Mouse (Mus musculus) liver, embryonic 12.5 days (tissue): Measurements from ENCODE around the gene Sap30l. TPM values are rescaled to one million over a fixed set of nuclear protein-coding genes. Genes with fewer than 3 reads are reported as not detected.
"Not testable (repeated sequence)": the region's sequence is repeated elsewhere in the genome, so short reads cannot be mapped to it uniquely, and the experiment has no call there.

Source experiments
- ATAC-seq: fragments of 200-750 bp; cut with Nextera tagmentation; 2 replicates; pipeline ENCODE4 v1.8.0; 2017; ENCODE audit warnings: moderate number of reproducible peaks, mild to moderate bottlenecking, moderate library complexity
- H3K27ac ChIP-seq: fragments of 300-500 bp; sonication (generic); 2 replicates; pipeline ENCODE4 v1.5.1; 2016; ENCODE audit warnings: mild to moderate bottlenecking
- H3K27me3 ChIP-seq: fragments of 300-500 bp; sonication (generic); replicated peaks from 2 replicates; pipeline ENCODE4 v1.6.1; 2016; ENCODE audit warnings: mild to moderate bottlenecking, moderate library complexity
- H3K36me3 ChIP-seq: fragments of 300-500 bp; sonication (generic); 2 replicates; pipeline ENCODE4 v1.6.1; 2016; ENCODE audit warnings: mild to moderate bottlenecking, moderate library complexity
- H3K4me1 ChIP-seq: fragments of 300-500 bp; sonication (generic); 2 replicates; pipeline ENCODE4 v1.6.1; 2016
- H3K4me2 ChIP-seq: fragments of 300-500 bp; sonication (generic); 2 replicates; pipeline ENCODE4 v1.6.1; 2016; ENCODE audit warnings: mild to moderate bottlenecking, moderate library complexity
- H3K4me3 ChIP-seq: fragments of 300-500 bp; sonication (generic); 2 replicates; pipeline ENCODE4 v1.5.1; 2016; ENCODE audit warnings: mild to moderate bottlenecking, moderate library complexity
- H3K9ac ChIP-seq: fragments of 300-500 bp; sonication (generic); 2 replicates; pipeline ENCODE4 v1.6.1; 2016; ENCODE audit warnings: mild to moderate bottlenecking, moderate library complexity
- H3K9me3 ChIP-seq: fragments of 300-500 bp; sonication (generic); replicated peaks from 2 replicates; pipeline ENCODE4 v1.6.1; 2016; ENCODE audit warnings: mild to moderate bottlenecking, moderate library complexity
- WGBS: fragments of 180-500 bp; shearing (Covaris S2); methylation state at CpG from one replicate; pipeline ENCODE4 v1.1.7; 2016; ENCODE audit not compliant: insufficient replicate concordance; 5-methylcytosine and 5-hydroxymethylcytosine counted together
- polyA plus RNA-seq: library from polyadenylated mRNA; unstranded; fragments of >200 nt; fragmentation: Nextera tagmentation; extraction: Ambion mirVana; gene quantifications from 2 replicates; pipeline ENCODE4 v1.2.1, GENCODE M21; 2016

Gene Sap30l
- polyA plus RNA-seq, 1 experiment from 2014 or later, result 9.2 TPM

- ATAC-seq, H3K4me3 ChIP-seq, H3K4me1 ChIP-seq, H3K36me3 ChIP-seq, H3K9ac ChIP-seq, H3K9me3 ChIP-seq, H3K27ac ChIP-seq, H3K4me2 ChIP-seq: not testable (repeated sequence)
- H3K27me3 ChIP-seq, result peaks cover 58% of the 10 kb centered on the region
- WGBS, result 38% methylated on average over 11 of the region's 11 CpGs
Observed at GRCm38 (mm10) chr11:57825234-57825633, 23.8 kb downstream of the Sap30l start.

- no peak overlapping the region for H3K27ac ChIP-seq
- H3K4me1 ChIP-seq, result 0 out of 2 replicates have a peak, but pooled peaks cover 5% of the 10 kb centered on the region
- peak overlapping the region; percentile 29 for H3K4me3 ChIP-seq
- no peaks in the 10 kb centered on the region for H3K36me3 ChIP-seq
- no peaks in the 10 kb centered on the region for H3K9me3 ChIP-seq
- H3K9ac ChIP-seq, result 0 out of 2 replicates have a peak overlapping the region, but pooled peaks have one; percentile 2
- no peak for ATAC-seq
- peaks cover 79% of the 10 kb centered on the region for H3K27me3 ChIP-seq
- WGBS, result 5% methylated on average over 41 of the region's 41 CpGs
- peak overlapping the region; percentile 49 for H3K4me2 ChIP-seq
Observed at GRCm38 (mm10) chr11:57827048-57827914, 25.8 kb downstream of the Sap30l start.

GRCm38 (mm10) chr11:57827915-57828545, 26.6 kb downstream of the Sap30l start:
- H3K36me3 ChIP-seq, result no peaks in the 10 kb centered on the region
- H3K27ac ChIP-seq, result no peak overlapping the region
- 1% methylated on average over 33 of the region's 33 CpGs for WGBS
- 0 out of 2 replicates have a peak overlapping the region, but pooled peaks have one; percentile 2 for H3K9ac ChIP-seq
- H3K4me3 ChIP-seq, result peak overlapping the region; percentile 29
- 0 out of 2 replicates have a peak, but pooled peaks cover 5% of the 10 kb centered on the region for H3K4me1 ChIP-seq
- ATAC-seq, result no peak
- H3K4me2 ChIP-seq, result peak overlapping the region; percentile 49
- no peaks in the 10 kb centered on the region for H3K9me3 ChIP-seq
- peaks cover 86% of the 10 kb centered on the region for H3K27me3 ChIP-seq

- no peak for ATAC-seq
- Histone ChIP-seq H3K36me3 (no peaks in the 10 kb centered on the region), H3K27ac (no peak overlapping the region), H3K4me3 (0 out of 2 replicates have a peak overlapping the region, but pooled peaks have one; percentile 2), H3K9me3 (no peaks in the 10 kb centered on the region), H3K27me3 (peaks cover 98% of the 10 kb centered on the region), H3K9ac (no peak overlapping the region), H3K4me2 (peak overlapping the region; percentile 26; the same call in 1 of the 2 replicates), H3K4me1 (no peaks in the 10 kb centered on the region)
- 4% methylated on average over 53 of the region's 53 CpGs for WGBS
Observed at GRCm38 (mm10) chr11:57828955-57829870, 27.8 kb downstream of the Sap30l start.

GRCm38 (mm10) chr11:57829871-57830775, 28.7 kb downstream of the Sap30l start:
- no peak overlapping the region for H3K27ac ChIP-seq

GRCm38 (mm10) chr11:57831281-57831781, 29.9 kb downstream of the Sap30l start:
- no peaks in the 10 kb centered on the region for H3K4me1 ChIP-seq
- H3K9ac ChIP-seq, result no peak overlapping the region
- H3K27ac ChIP-seq, result no peak overlapping the region
- H3K4me3 ChIP-seq, result peak overlapping the region; percentile 14; the same call in 1 of the 2 replicates
- H3K27me3 ChIP-seq, result peaks cover 99% of the 10 kb centered on the region
- ATAC-seq, result no peak
- no peaks in the 10 kb centered on the region for H3K36me3 ChIP-seq
- 8% methylated on average over 31 of the region's 31 CpGs for WGBS
- H3K9me3 ChIP-seq, result no peaks in the 10 kb centered on the region
- H3K4me2 ChIP-seq, result no peak overlapping the region

More at GRCm38 (mm10) chr11:57829871-57830775, 28.7 kb downstream of the Sap30l start:
- no peaks in the 10 kb centered on the region for H3K4me1 ChIP-seq
- H3K4me2 ChIP-seq, result no peak overlapping the region
- ATAC-seq, result no peak
- H3K4me3 ChIP-seq, result 0 out of 2 replicates have a peak overlapping the region, but pooled peaks have one; percentile 2
- H3K9ac ChIP-seq, result no peak overlapping the region
- H3K36me3 ChIP-seq, result no peaks in the 10 kb centered on the region
- no peaks in the 10 kb centered on the region for H3K9me3 ChIP-seq
- peaks cover 99% of the 10 kb centered on the region for H3K27me3 ChIP-seq
- WGBS, result 24% methylated on average over 17 of the region's 17 CpGs

GRCm38 (mm10) chr11:57831861-57832260, 30.4 kb downstream of the Sap30l start:
- no peak overlapping the region for H3K9ac ChIP-seq
- peaks cover 99% of the 10 kb centered on the region for H3K27me3 ChIP-seq
- no peaks in the 10 kb centered on the region for H3K9me3 ChIP-seq
- H3K27ac ChIP-seq, result no peak overlapping the region
- ATAC-seq, result no peak
- H3K4me3 ChIP-seq, result no peak overlapping the region
- H3K4me1 ChIP-seq, result no peaks in the 10 kb centered on the region
- H3K4me2 ChIP-seq, result no peak overlapping the region
- WGBS, result 10% methylated on average over 16 of the region's 16 CpGs
- H3K36me3 ChIP-seq, result no peaks in the 10 kb centered on the region

GRCm38 (mm10) chr11:57832552-57833201, 31.2 kb downstream of the Sap30l start, which contains the start of gene Hand1:
Hand1 (minus strand) TSS chr11:57832818.
- 7% methylated on average over 23 of the region's 23 CpGs for WGBS
- Histone ChIP-seq H3K9ac (no peak within 1 kb of the TSS), H3K27ac (no peak within 1 kb of the TSS)

GRCm38 (mm10) chr11:57833296-57833977, 32.0 kb downstream of the Sap30l start:
- no peak overlapping the region for H3K9ac ChIP-seq
- no peaks in the 10 kb centered on the region for H3K9me3 ChIP-seq
- no peak overlapping the region for H3K4me3 ChIP-seq
- H3K27ac ChIP-seq, result no peak overlapping the region
- no peaks in the 10 kb centered on the region for H3K4me1 ChIP-seq
- no peaks in the 10 kb centered on the region for H3K36me3 ChIP-seq
- 0 out of 2 replicates have a peak overlapping the region, but pooled peaks have one; percentile 1 for H3K4me2 ChIP-seq
- 5% methylated on average over 30 of the region's 30 CpGs for WGBS
- peaks cover 99% of the 10 kb centered on the region for H3K27me3 ChIP-seq
- no peak for ATAC-seq

More at GRCm38 (mm10) chr11:57832552-57833201, 31.2 kb downstream of the Sap30l start, which contains the start of gene Hand1:
- ATAC-seq, result no peak
- Histone ChIP-seq H3K36me3 (no peaks in the 10 kb centered on the region), H3K27me3 (peaks cover 99% of the 10 kb centered on the region), H3K4me2 (0 out of 2 replicates have a peak within 1 kb of the TSS, but pooled peaks have one; percentile 1), H3K4me3 (no peak within 1 kb of the TSS), H3K9me3 (no peaks in the 10 kb centered on the region), H3K4me1 (no peaks in the 10 kb centered on the region)
